Mouse (Mus musculus): ENCODE data around the gene Aqp1. TPM values are rescaled to one million over a fixed set of nuclear protein-coding genes. Genes with fewer than 3 reads are reported as not detected.

The Aqp1 gene
- polyA plus RNA-seq, 1 experiment from 2014 or later, result 0.56 TPM

DNA sequence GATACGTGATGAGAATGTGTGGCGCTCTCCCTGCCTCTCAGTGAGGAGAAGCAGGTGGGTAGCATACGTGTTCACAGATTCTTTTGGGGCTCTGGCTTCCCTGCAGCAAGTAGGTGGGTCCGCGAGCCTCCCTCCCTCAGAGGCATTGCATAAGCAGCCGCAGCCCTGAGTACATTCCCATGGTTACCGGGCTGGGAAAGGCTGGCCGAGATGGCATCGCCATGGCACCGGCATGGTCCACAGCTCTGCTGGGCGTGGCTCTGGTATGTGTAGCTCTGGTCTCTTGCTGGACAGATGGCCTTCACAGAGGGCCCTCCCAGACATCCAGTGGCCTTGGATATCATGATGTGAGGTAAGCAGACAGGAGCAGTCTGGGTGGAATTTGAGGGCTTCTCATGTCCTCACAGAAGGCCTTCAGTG is 60.4 kb downstream of the Aqp1 start:
- 67% methylated on average over 11 of the region's 11 CpGs for WGBS
- Histone ChIP-seq H3K4me2 (replicated peaks; ENCODE audit: low read depth, low read length) (no peak overlapping the region), H3K36me3 (ENCODE audit: control insufficient read depth, insufficient read depth, low read length) (no peaks in the 10 kb centered on the region), H3K9me3 (ENCODE audit: control insufficient read depth, low read length) (no peaks in the 10 kb centered on the region), H3K27me3 (ENCODE audit: control insufficient read depth, insufficient read depth, low read length) (no peaks in the 10 kb centered on the region), H3K9ac (ENCODE audit: low read depth, low read length) (no peak overlapping the region), H3K27ac (ENCODE audit: low read depth, low read length) (no peak overlapping the region; the same call in 1 of the 2 replicates), H3K4me3 (ENCODE audit: low read depth, low read length) (no peak overlapping the region), H3K4me1 (replicated peaks; ENCODE audit: control insufficient read depth, insufficient read depth, low read length) (no peaks in the 10 kb centered on the region; the same call in 1 of the 2 replicates)
- DNase-seq (ENCODE audit: low spot score) (peak; percentile 49), ATAC-seq (ENCODE audit: low FRiP score) (peak; percentile 58)

Other genes with a start within 250 kb of the Aqp1 start
- 0.15 and 0.31 TPM in 2 replicates for gene Crhr2, start 203.4 kb upstream of the Aqp1 start, polyA plus RNA-seq (2014; fragmentation: Nextera tagmentation; extraction: Ambion mirVana)
- gene Inmt, start 161.4 kb upstream of the Aqp1 start, polyA plus RNA-seq (2014; fragmentation: Nextera tagmentation; extraction: Ambion mirVana), result 0.28 TPM in 1 of 2 replicates, not detected in the other
- 11.9 and 12.6 TPM in 2 replicates for gene Mindy4, start 133.0 kb upstream of the Aqp1 start, polyA plus RNA-seq (2014; fragmentation: Nextera tagmentation; extraction: Ambion mirVana)
- gene Ghrhr, start 39.9 kb downstream of the Aqp1 start, polyA plus RNA-seq (2014; fragmentation: Nextera tagmentation; extraction: Ambion mirVana), result not detected in 2 replicates
- 21.1 and 21.6 TPM in 2 replicates for gene Adcyap1r1, start 115.5 kb downstream of the Aqp1 start, polyA plus RNA-seq (2014; fragmentation: Nextera tagmentation; extraction: Ambion mirVana)

All from hindbrain, embryonic 11.5 days (tissue).